Mouse (Mus musculus) lung, embryonic 14.5 days (tissue): ENCODE results near the gene Camk2g. TPM values are rescaled to one million over a fixed set of nuclear protein-coding genes. Genes with fewer than 3 reads are reported as not detected.
A peak's percentile ranks its signal among the peaks of the same experiment; 100 is the strongest.

Experiments
- ATAC-seq: fragments of 200-750 bp; cut with Nextera tagmentation; 2 replicates; pipeline ENCODE4 v1.8.0; 2017; ENCODE audit warnings: mild to moderate bottlenecking, moderate TSS enrichment, moderate library complexity; ENCODE audit not compliant: insufficient read depth
- DNase-seq: peaks from one replicate; pipeline ENCODE4 v3.0.0-alpha.2; 2015
- H3K27ac ChIP-seq: fragments of 300-500 bp; sonication (generic); 2 replicates; pipeline ENCODE4 v1.5.1; 2014; ENCODE audit warnings: low read depth, mild to moderate bottlenecking, moderate library complexity
- H3K27me3 ChIP-seq: fragments of 300-500 bp; sonication (generic); 2 replicates; pipeline ENCODE4 v1.6.1; 2014; ENCODE audit warnings: low read length, control low read depth; ENCODE audit not compliant: insufficient read depth
- H3K36me3 ChIP-seq: fragments of 300-500 bp; sonication (generic); 2 replicates; pipeline ENCODE4 v1.6.1; 2014; ENCODE audit warnings: control low read depth; ENCODE audit not compliant: insufficient read depth
- H3K4me1 ChIP-seq: fragments of 300-500 bp; sonication (generic); 2 replicates; pipeline ENCODE4 v1.6.1; 2014; ENCODE audit warnings: antibody characterized with exemption, control low read depth; ENCODE audit not compliant: insufficient read depth
- H3K4me2 ChIP-seq: fragments of 300-500 bp; sonication (generic); 2 replicates; pipeline ENCODE4 v1.6.1; 2014; ENCODE audit warnings: mild to moderate bottlenecking
- H3K4me3 ChIP-seq: fragments of 300-500 bp; sonication (generic); 2 replicates; pipeline ENCODE4 v1.5.1; 2014; ENCODE audit warnings: low read depth, low read length
- H3K9ac ChIP-seq: fragments of 300-500 bp; sonication (generic); 2 replicates; pipeline ENCODE4 v1.6.1; 2014
- H3K9me3 ChIP-seq: fragments of 300-500 bp; sonication (generic); 2 replicates; pipeline ENCODE4 v1.6.1; 2016; ENCODE audit warnings: low read depth, low read length, control low read depth
- CTCF ChIP-seq: IDR thresholded peaks from 2 replicates; pipeline ENCODE4 v1.5.1; 2016; ENCODE audit warnings: antibody characterized with exemption, low read depth
- WGBS: fragments of 180-500 bp; shearing (Covaris S2); extraction: QIAGEN DNeasy Blood & Tissue Kit; methylation state at CpG from one replicate; pipeline ENCODE4 v1.1.7; 2014; 5-methylcytosine and 5-hydroxymethylcytosine counted together
- polyA plus RNA-seq: library from polyadenylated mRNA; unstranded; fragments of >200 nt; fragmentation: Nextera tagmentation; extraction: Ambion mirVana; gene quantifications from 2 replicates; pipeline ENCODE4 v1.2.1, GENCODE M21; 2014

Gene Camk2g
- polyA plus RNA-seq, 1 experiment from 2014 or later, result 46.3 TPM

DNA sequence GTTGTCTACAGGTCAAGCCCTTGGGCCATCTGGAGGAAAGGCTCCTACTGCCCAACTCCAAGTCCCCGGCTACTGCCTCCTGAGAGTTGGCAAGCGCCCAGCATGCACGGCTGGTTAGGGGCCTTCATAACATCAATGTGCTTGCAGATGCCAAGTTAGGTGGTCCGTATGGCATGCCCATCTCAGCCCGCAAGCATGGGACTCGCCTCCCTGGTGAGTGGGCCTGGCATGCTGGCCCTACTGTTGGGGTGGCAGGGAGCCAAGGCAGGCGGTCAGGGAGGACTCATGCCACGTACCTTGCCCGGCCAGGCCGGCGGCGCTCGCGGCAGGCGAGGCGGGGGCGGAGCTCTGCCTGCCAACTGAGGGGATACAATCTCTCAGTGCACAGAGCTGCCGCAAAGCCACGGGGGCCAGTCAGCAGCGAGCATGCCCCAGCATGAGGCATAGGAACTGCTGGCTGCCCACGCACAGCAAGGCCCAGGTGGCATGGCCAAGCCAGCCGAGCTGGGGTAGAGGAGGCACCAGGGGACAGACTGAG, 36.4 kb downstream of the Camk2g start:
- TF ChIP-seq CTCF, result no peak
- Histone ChIP-seq H3K4me3 (no peak overlapping the region), H3K9ac (no peak overlapping the region), H3K27me3 (no peaks in the 10 kb centered on the region), H3K4me1 (no peaks in the 10 kb centered on the region), H3K36me3 (peaks cover 88% of the 10 kb centered on the region), H3K9me3 (no peaks in the 10 kb centered on the region), H3K27ac (no peak overlapping the region), H3K4me2 (no peak overlapping the region)
- no peak for ATAC-seq
- WGBS, result 92% methylated on average over 22 of the region's 22 CpGs
- no peak for DNase-seq

DNA sequence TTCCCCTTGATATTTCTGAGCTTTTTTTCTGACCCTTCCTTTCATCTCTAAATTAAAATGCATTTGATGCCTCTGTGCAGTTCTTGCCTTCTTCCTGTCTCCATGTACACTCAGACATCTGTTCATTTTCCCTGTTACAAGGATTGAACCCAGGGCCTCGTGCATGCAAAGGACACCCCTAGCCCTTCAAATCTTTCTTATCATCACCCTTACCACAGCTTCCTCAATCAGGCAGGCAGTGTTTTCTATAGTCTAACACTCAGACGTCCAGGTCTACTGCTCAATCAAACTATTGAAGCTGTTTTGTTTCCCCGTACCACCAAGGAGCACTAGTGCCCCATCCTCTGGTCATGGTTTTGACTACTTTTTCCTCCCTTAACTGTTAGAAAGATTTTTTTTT, 40.1 kb downstream of the Camk2g start:
- WGBS, result 70% methylated on average over 3 of the region's 3 CpGs
- Histone ChIP-seq H3K36me3 (peaks cover 70% of the 10 kb centered on the region), H3K27ac (no peak overlapping the region), H3K27me3 (no peaks in the 10 kb centered on the region), H3K4me3 (no peak overlapping the region), H3K4me2 (no peak overlapping the region), H3K9me3 (no peaks in the 10 kb centered on the region), H3K9ac (no peak overlapping the region), H3K4me1 (no peaks in the 10 kb centered on the region)
- no peak for ATAC-seq
- no peak for DNase-seq
- no peak for TF ChIP-seq CTCF

DNA sequence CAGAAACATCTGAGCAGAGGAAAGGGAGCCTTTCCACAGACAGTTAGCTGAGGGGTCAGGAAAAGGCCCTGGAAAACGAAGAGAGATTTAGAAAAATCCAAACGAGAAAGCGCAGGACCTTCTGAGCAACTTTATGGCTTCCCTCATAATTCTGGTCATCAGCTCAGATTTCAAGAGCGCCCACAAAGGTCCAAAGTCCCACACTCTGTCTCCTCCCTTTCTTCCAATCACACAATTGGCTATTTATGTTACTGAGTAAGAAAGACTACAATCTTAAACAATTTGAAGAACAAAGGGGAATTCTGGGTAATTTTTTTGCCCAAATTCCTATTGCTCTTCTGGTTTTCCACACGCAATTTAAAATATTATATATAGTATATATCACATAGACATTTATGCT, 43.4 kb downstream of the Camk2g start:
- no peak for ATAC-seq
- H3K9me3 ChIP-seq, result no peaks in the 10 kb centered on the region
- no peak overlapping the region for H3K4me3 ChIP-seq
- H3K9ac ChIP-seq, result no peak overlapping the region
- TF ChIP-seq CTCF, result no peak
- H3K4me2 ChIP-seq, result no peak overlapping the region
- WGBS, result 82% methylated on average over 5 of the region's 5 CpGs
- H3K27ac ChIP-seq, result no peak overlapping the region
- no peaks in the 10 kb centered on the region for H3K4me1 ChIP-seq
- peaks cover 52% of the 10 kb centered on the region for H3K36me3 ChIP-seq
- no peaks in the 10 kb centered on the region for H3K27me3 ChIP-seq
- no peak for DNase-seq

DNA sequence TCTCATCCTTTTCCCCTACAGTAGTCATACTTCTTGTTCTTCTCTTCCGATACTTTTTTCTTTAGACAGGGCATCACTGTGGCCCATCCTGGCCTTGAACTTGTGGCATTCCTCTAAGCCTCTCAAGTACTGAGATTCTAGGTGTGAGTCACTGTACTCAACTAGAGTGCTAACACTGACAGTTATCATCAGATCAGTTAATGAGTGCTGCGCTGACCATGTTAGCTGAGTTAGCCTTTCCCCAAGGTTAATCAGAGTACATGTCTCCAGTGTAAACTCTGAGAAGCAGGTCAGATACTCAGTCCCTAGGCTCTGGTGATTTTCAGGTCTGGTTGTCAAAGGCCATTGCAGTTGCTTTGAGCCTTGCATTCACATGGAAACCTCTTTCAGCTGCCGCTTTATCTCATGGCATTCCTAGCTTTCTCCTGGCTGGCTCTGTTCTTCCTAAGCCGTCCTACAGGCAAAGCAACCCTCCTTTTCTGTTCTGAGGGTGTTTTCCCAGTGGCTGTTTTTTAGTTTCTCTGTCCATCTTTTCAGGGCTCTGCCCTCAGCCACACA, 44.3 kb downstream of the Camk2g start:
- no peak overlapping the region for H3K4me2 ChIP-seq
- no peaks in the 10 kb centered on the region for H3K27me3 ChIP-seq
- DNase-seq (no peak), ATAC-seq (no peak)
- H3K9ac ChIP-seq, result no peak overlapping the region
- WGBS, result 84% methylated on average over 4 of the region's 4 CpGs
- H3K36me3 ChIP-seq, result peaks cover 52% of the 10 kb centered on the region
- H3K27ac ChIP-seq, result no peak overlapping the region
- no peak for TF ChIP-seq CTCF
- no peaks in the 10 kb centered on the region for H3K9me3 ChIP-seq
- no peaks in the 10 kb centered on the region for H3K4me1 ChIP-seq
- no peak overlapping the region for H3K4me3 ChIP-seq

DNA sequence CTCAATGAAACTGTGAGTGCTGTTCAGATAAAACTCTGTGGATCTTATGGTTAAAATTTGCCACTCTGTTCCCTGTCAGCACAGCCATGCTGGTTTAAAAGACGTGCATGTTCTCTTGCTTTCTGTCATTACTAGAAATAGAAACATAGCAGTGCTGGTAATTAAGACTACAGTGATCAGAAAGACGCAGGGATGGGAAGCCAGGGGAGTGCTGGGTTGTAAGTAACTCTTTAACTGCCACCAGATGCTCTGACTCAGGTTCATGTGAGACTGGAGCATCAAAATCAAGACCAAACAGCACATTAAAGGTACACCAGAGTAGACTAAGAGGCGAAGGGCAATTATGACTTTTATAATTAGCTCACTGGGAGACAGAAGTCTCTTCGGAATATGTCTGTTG, 45.5 kb downstream of the Camk2g start:
- H3K27ac ChIP-seq, result no peak overlapping the region
- H3K9me3 ChIP-seq, result no peaks in the 10 kb centered on the region
- H3K4me3 ChIP-seq, result no peak overlapping the region
- WGBS, result 72% methylated on average over 4 of the region's 4 CpGs
- ATAC-seq (no peak), DNase-seq (no peak)
- no peaks in the 10 kb centered on the region for H3K4me1 ChIP-seq
- no peak overlapping the region for H3K9ac ChIP-seq
- peaks cover 53% of the 10 kb centered on the region for H3K36me3 ChIP-seq
- no peak for TF ChIP-seq CTCF
- no peaks in the 10 kb centered on the region for H3K27me3 ChIP-seq
- H3K4me2 ChIP-seq, result no peak overlapping the region

DNA sequence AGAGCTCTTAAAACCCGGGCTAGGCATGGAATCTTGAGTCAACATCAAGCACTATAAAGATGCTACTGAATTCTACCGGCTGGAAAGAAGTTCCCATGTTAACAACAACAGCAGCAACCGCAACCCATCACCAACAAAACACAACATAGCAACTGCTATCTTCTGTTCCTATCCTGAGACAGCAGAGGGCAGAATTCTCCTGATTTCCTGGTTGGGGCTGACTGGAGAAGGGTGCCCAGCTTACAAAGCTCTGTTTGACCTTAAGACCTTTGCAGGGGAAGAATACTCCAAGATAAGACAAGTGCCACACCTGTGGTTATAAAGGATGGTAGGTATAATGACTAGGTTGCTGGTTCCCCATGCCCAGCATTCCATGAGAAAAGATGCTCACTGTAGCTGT, 47.0 kb downstream of the Camk2g start:
- Histone ChIP-seq H3K4me2 (no peak overlapping the region), H3K27me3 (no peaks in the 10 kb centered on the region), H3K4me1 (no peaks in the 10 kb centered on the region), H3K9me3 (no peaks in the 10 kb centered on the region), H3K27ac (no peak overlapping the region), H3K4me3 (no peak overlapping the region), H3K9ac (no peak overlapping the region), H3K36me3 (peaks cover 57% of the 10 kb centered on the region)
- ATAC-seq, result no peak
- WGBS, result 81% methylated on average over 3 of the region's 3 CpGs
- no peak for DNase-seq
- peak; percentile 23; the same call in 1 of the 2 replicates for TF ChIP-seq CTCF

DNA sequence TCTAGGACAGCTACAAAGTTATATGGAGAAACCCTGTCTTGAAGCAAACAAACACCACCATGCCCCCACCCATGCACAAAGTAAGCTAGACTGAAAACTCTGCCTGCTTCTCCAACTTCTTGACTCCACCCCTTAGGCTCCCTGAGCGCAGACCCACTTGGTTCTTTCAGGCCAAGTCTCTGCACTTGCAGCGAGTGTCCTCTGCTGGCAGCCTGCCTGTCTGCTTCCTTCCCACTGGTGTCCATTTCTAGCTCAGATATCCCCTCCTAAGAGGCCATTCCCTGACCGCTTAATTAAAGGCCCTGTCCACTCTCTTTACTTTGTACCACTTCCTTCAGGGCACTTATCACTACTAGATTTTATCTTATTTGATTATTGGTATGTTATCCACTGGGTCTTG, 50.3 kb downstream of the Camk2g start:
- no peaks in the 10 kb centered on the region for H3K4me1 ChIP-seq
- ATAC-seq, result no peak
- no peak overlapping the region for H3K27ac ChIP-seq
- H3K36me3 ChIP-seq, result peaks cover 71% of the 10 kb centered on the region
- DNase-seq, result no peak
- H3K4me3 ChIP-seq, result no peak overlapping the region
- WGBS, result 67% methylated on average over 3 of the region's 3 CpGs
- no peaks in the 10 kb centered on the region for H3K9me3 ChIP-seq
- H3K9ac ChIP-seq, result no peak overlapping the region
- no peak for TF ChIP-seq CTCF
- no peak overlapping the region for H3K4me2 ChIP-seq
- no peaks in the 10 kb centered on the region for H3K27me3 ChIP-seq
